Mouse (Mus musculus): ENCODE measurements at regions not wholly inside any gene's neighbourhood (a gene's known extent, or its start where the extent isn't known, plus 50 kb on each side); places are given as distances from the start of the nearest gene placed in this dataset.

GRCm38 (mm10) chr17:64505956-64506355 is 94.6 kb upstream of the Man2a1 start:
- no peak for TF ChIP-seq CTCF (IDR thresholded peaks at IDR 0.05; ENCODE audit: low read depth)
- TF ChIP-seq EP300 (IDR thresholded peaks at IDR 0.05; ENCODE audit: low read depth), result no peak

Data from liver, postnatal 0 days (tissue).